Mouse (Mus musculus) splenic B cell, adult 2 months (primary cell): ENCODE measurements around the gene Olfr374.

Experiments
- DNase-seq: peaks from one replicate; pipeline ENCODE4 v3.0.0-alpha.2; 2011; ENCODE audit warnings: low read depth, low spot score
- H3K27me3 ChIP-seq: 2 replicates; pipeline ENCODE4 v1.6.1; 2012; ENCODE audit warnings: mild to moderate bottlenecking, low read length, moderate library complexity, mixed read lengths; ENCODE audit not compliant: control insufficient read depth, poor library complexity, insufficient read depth, severe bottlenecking
- H3K36me3 ChIP-seq: 2 replicates; pipeline ENCODE4 v1.6.1; 2012; ENCODE audit warnings: mild to moderate bottlenecking, low read length, moderate library complexity, mixed read lengths; ENCODE audit not compliant: control insufficient read depth, poor library complexity, insufficient read depth, severe bottlenecking

Gene Olfr374

GRCm38 (mm10) chr8:72127834-72128233 is 21.0 kb downstream of the Olfr374 start:
- H3K36me3 ChIP-seq = no peaks in the 10 kb centered on the region
- H3K27me3 ChIP-seq = no peaks in the 10 kb centered on the region
- DNase-seq = no peak

- no peak for DNase-seq
- Histone ChIP-seq H3K36me3 (no peaks in the 10 kb centered on the region), H3K27me3 (no peaks in the 10 kb centered on the region)
Observed at GRCm38 (mm10) chr8:72131251-72131650, 24.4 kb downstream of the Olfr374 start.

DNA sequence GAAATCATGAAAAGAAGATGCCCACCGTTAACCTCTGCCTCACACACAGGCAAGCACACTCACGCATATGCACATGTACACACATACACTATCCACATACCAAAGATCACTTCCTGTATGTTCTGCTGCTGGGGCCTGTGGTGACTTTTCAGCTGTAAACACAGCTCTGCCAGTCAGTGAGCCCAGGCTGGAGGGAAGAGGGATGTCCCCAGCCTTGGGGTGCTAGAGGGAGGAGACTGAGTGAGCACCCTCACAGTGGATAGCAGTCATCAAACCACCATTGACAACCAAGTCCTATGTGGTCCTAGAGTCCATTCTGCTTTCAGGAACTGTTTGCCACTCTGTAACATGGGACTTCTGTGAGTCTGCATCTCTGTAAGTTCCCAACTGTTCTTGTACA is 25.1 kb downstream of the Olfr374 start:
- no peaks in the 10 kb centered on the region for H3K27me3 ChIP-seq
- H3K36me3 ChIP-seq = no peaks in the 10 kb centered on the region
- peak; percentile 46 for DNase-seq

DNA sequence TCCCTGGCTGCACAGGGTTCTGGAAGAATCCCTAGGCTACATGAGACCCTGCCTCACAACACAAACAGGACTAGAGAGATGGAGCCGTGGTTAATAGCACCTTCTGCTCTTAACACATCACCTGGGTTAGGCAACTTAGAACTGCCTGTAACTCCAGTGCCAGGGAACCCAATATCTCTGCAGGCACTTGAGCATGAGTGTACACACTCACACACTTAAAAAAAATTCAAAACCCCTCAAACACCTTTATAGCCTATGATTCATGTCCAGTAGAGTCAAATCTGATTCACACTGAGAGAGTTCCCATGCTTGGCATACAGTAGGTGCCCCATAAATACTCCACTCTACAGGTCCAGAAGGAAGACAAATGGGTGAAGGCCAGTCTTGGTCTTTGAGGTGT is 25.6 kb downstream of the Olfr374 start:
- Histone ChIP-seq H3K36me3 (no peaks in the 10 kb centered on the region), H3K27me3 (no peaks in the 10 kb centered on the region)
- DNase-seq = no peak

GRCm38 (mm10) chr8:72132891-72133290 is 26.1 kb downstream of the Olfr374 start:
- Histone ChIP-seq H3K36me3 (no peaks in the 10 kb centered on the region), H3K27me3 (no peaks in the 10 kb centered on the region)
- DNase-seq = no peak

DNA sequence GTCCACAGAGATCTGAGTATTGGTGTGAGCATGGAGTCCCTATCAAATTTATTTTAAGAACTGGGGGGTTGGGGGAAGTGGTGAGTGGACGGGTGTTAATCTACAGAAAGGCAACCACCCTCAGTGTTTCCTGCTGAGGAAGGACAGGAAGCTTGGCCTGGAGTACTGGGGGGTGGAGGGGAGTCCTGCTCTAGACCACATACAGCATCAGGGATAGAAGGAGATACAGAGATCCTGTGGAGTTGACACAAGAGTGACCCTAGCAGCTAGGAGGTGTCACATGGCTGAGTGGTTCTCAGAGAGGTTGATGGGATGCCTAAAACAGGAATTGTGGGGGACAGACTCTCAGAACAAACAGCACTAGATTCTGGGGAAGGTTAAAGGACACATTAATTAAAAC is 26.7 kb downstream of the Olfr374 start:
- H3K27me3 ChIP-seq = no peaks in the 10 kb centered on the region
- peaks cover 2% of the 10 kb centered on the region; the same call in 1 of the 2 replicates for H3K36me3 ChIP-seq
- DNase-seq = no peak

DNA sequence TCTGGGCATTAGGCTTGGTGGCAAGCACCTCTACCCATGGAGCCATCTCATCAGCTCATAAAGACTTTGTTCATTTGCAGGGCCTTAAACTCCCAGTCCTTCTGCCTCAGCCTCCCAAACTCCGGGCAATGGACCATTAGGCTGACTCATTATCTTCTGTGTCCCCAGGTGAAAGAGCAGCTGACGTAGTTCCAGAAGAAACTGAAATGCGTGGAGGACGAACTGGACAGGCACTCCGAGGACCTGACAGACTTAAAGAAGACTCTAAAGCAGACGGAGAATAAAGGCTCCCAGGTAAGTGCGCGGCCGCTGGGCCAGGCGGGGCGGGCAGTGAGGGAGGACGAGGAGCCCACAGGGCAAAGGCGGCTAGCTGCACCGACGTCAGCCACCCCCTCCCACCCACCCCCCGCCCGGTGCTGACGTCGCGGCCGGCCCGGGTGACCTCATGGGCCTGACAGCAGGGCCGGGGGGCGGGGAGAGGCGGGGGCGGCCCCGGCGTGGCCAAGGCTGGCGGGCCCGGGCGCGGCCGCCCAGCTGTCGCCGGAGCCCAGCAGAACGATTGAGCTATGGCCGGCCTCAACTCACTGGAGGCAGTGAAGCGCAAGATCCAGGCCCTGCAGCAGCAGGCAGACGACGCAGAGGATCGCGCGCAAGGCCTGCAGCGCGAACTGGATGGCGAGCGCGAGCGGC is 28.1 kb downstream of the Olfr374 start, which contains the start of gene Tpm4:
Gene Tpm4 (plus strand): TSS at position 220 of the 690 bp plus-strand sequence.
- Histone ChIP-seq H3K36me3 (peaks cover 8% of the 10 kb centered on the region), H3K27me3 (no peaks in the 10 kb centered on the region)
- peak; percentile 88 for DNase-seq

DNA sequence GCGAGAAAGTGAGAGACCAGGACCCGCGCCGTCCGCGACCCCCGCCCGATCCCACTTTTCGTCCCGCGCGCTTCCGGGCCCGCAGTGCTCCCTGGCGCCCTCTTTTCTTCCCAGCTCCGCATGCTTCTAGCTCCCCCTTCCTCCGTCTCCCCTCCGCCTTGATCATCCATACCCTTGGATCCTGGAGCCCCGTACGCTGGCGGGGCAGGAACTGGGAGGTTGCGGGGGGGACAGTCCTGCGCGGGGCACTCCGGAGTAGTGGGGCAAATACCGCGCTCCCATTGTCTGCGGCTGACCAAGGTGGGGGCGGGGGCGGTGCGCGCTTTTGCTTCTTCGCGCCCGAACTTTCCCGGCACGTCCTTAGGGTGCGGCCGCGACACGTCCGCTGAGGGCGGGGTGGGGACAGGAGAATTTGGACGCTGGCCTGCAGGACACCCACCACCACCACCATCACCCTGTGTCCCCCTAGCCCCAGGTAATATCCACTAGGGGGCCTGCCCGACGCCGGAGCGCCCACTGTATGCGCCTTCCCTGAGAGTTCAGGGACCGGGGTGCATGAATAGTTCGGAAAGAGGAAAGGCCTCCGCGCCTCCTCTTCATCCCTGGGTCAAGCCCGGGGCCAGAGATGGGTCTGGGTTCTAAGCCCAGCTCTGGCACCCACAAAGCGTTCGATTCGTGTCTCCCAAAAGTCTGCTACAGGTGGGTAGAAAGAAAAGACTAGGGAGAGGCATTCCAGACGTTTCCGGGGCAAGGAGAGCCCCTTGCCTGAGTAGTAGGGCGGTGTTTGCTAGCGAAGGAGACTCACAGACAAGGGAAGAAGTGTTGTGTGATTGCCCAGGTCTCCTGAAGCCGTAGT is 28.8 kb downstream of the Olfr374 start:
- H3K27me3 ChIP-seq = no peaks in the 10 kb centered on the region
- peaks cover 10% of the 10 kb centered on the region for H3K36me3 ChIP-seq
- DNase-seq = peak; percentile 59

GRCm38 (mm10) chr8:72136302-72136978 is 29.6 kb downstream of the Olfr374 start:
- peak; percentile 90 for DNase-seq
- Histone ChIP-seq H3K36me3 (peaks cover 14% of the 10 kb centered on the region), H3K27me3 (no peaks in the 10 kb centered on the region)

GRCm38 (mm10) chr8:72137431-72137830 is 30.6 kb downstream of the Olfr374 start:
- Histone ChIP-seq H3K27me3 (no peaks in the 10 kb centered on the region), H3K36me3 (peaks cover 14% of the 10 kb centered on the region)
- DNase-seq = no peak

DNA sequence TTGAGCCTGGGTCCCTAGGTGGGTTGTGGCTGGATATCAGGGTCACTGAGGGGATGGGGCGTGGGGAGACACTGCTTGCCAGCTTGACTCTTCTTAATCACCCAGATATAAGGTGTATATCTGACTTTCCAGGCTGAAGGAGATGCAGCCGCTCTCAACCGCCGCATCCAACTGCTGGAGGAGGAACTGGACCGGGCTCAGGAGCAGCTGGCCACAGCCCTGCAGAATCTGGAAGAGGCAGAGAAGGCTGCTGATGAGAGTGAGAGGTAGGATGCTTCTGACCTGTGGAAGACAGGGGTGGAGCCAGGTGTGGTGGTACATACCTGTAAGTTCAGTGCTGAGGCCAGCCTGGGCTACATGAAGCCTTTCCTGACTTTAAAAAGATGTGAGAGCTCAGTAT is 31.6 kb downstream of the Olfr374 start:
- Histone ChIP-seq H3K27me3 (no peaks in the 10 kb centered on the region), H3K36me3 (peaks cover 19% of the 10 kb centered on the region)
- no peak for DNase-seq

GRCm38 (mm10) chr8:72143256-72143824 is 36.5 kb downstream of the Olfr374 start:
- no peak for DNase-seq
- Histone ChIP-seq H3K36me3 (peaks cover 47% of the 10 kb centered on the region), H3K27me3 (no peaks in the 10 kb centered on the region)

GRCm38 (mm10) chr8:72144345-72144975 is 37.6 kb downstream of the Olfr374 start:
- Histone ChIP-seq H3K36me3 (peaks cover 45% of the 10 kb centered on the region), H3K27me3 (no peaks in the 10 kb centered on the region)
- DNase-seq = no peak

GRCm38 (mm10) chr8:72145511-72145910 is 38.7 kb downstream of the Olfr374 start:
- no peaks in the 10 kb centered on the region for H3K27me3 ChIP-seq
- H3K36me3 ChIP-seq = peaks cover 49% of the 10 kb centered on the region
- DNase-seq = no peak
